Mouse (Mus musculus) forebrain, embryonic 10.5 days (tissue): ENCODE results near the gene Gapdhs. TPM values are rescaled to one million over a fixed set of nuclear protein-coding genes. Genes with fewer than 3 reads are reported as not detected.
"Not testable (repeated sequence)": the region's sequence is repeated elsewhere in the genome, so short reads cannot be mapped to it uniquely, and the experiment has no call there.

Source experiments
- DNase-seq: peaks from one replicate; pipeline ENCODE4 v3.0.0-alpha.2; 2017; ENCODE audit warnings: low spot score; ENCODE audit errors: extremely low spot score
- H3K27ac ChIP-seq: fragments of 300-500 bp; sonication (generic); 2 replicates; pipeline ENCODE4 v1.5.1; 2016; ENCODE audit warnings: mild to moderate bottlenecking
- H3K27me3 ChIP-seq: fragments of 300-500 bp; sonication (generic); 2 replicates; pipeline ENCODE4 v1.6.1; 2016; ENCODE audit warnings: mild to moderate bottlenecking; ENCODE audit not compliant: poor library complexity, severe bottlenecking
- H3K36me3 ChIP-seq: fragments of 300-500 bp; sonication (generic); replicated peaks from 2 replicates; pipeline ENCODE4 v1.6.1; 2016; ENCODE audit warnings: mild to moderate bottlenecking, moderate library complexity
- H3K4me1 ChIP-seq: fragments of 300-500 bp; sonication (generic); 2 replicates; pipeline ENCODE4 v1.6.1; 2016
- H3K4me3 ChIP-seq: fragments of 300-500 bp; sonication (generic); 2 replicates; pipeline ENCODE4 v1.5.1; 2016; ENCODE audit warnings: mild to moderate bottlenecking, moderate library complexity
- H3K9me3 ChIP-seq: fragments of 300-500 bp; sonication (generic); 2 replicates; pipeline ENCODE4 v1.6.1; 2016; ENCODE audit warnings: mild to moderate bottlenecking, moderate library complexity
- WGBS: fragments of 180-500 bp; shearing (Covaris S2); methylation state at CpG from one replicate; pipeline ENCODE4 v1.1.7; 2016; 5-methylcytosine and 5-hydroxymethylcytosine counted together
- polyA plus RNA-seq: library from polyadenylated mRNA; unstranded; fragments of >200 nt; fragmentation: Nextera tagmentation; extraction: Ambion mirVana; gene quantifications from 2 replicates; pipeline ENCODE4 v1.2.1, GENCODE M21; 2016

Gene Gapdhs
- polyA plus RNA-seq, 1 experiment from 2014 or later, result 0.48 TPM

DNA sequence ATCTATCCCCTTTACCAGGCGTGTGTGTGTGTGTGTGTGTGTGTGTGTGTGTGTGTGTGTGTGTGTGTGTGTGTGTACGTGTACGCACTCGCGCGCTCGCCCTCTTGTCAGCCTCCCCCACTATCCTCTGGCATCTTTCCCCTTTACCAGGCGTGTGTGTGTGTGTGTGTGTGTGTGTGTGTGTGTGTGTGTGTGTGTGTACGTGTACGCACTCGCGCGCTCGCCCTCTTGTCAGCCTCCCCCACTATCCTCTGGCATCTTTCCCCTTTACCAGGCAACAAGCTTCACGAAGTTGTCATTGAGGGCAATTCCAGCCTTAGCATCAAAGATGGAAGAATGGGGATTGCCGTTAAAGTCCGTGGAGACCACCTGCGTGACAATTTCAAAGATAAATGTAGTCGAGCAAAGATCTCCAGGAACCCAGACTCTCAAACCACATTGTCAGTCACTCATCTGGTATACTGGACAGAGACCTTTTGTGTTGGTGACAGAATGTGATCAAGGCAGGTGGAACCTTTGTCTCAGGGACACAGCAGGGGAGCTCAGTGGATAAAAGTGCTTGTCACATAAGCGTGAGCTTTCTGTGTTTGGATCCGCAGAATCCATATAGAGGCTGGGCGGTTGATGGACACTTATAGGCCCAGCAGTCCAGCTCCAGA is 13.3 kb downstream of the Gapdhs start:
- Histone ChIP-seq H3K36me3 (peaks cover 64% of the 10 kb centered on the region), H3K27ac (peak overlapping the region; percentile 91), H3K4me1 (peaks cover 23% of the 10 kb centered on the region), H3K4me3 (peak overlapping the region; percentile 88)
- not testable (repeated sequence) for H3K27me3 ChIP-seq, DNase-seq, H3K9me3 ChIP-seq
- WGBS, result 30% methylated on average over 15 of the region's 22 CpGs

- peak; percentile 92 for DNase-seq
- no peaks in the 10 kb centered on the region for H3K9me3 ChIP-seq
- peak within 1 kb of the TSS; percentile 91 for H3K27ac ChIP-seq
- peaks cover 27% of the 10 kb centered on the region for H3K4me1 ChIP-seq
- WGBS, result under 1% methylated on average over 60 of the region's 60 CpGs
- peak within 1 kb of the TSS; percentile 88 for H3K4me3 ChIP-seq
- H3K36me3 ChIP-seq, result peaks cover 60% of the 10 kb centered on the region
- H3K27me3 ChIP-seq, result no peaks in the 10 kb centered on the region
Measured at GRCm38 (mm10) chr7:30729396-30730063, 14.0 kb downstream of the Gapdhs start, which contains the start of gene Tmem147. Gene Tmem147 (minus strand): TSS chr7:30729540.

- Histone ChIP-seq H3K36me3 (peaks cover 54% of the 10 kb centered on the region), H3K27me3 (no peaks in the 10 kb centered on the region), H3K4me3 (peak overlapping the region; percentile 88), H3K9me3 (no peaks in the 10 kb centered on the region), H3K4me1 (peaks cover 29% of the 10 kb centered on the region), H3K27ac (peak overlapping the region; percentile 91)
- DNase-seq, result no peak
- 9% methylated on average over 26 of the region's 26 CpGs for WGBS
Measured at GRCm38 (mm10) chr7:30728739-30729395, 14.6 kb downstream of the Gapdhs start.

GRCm38 (mm10) chr7:30728214-30728613 is 15.3 kb downstream of the Gapdhs start:
- Histone ChIP-seq H3K27ac (no peak overlapping the region), H3K27me3 (no peaks in the 10 kb centered on the region), H3K4me3 (peak overlapping the region; percentile 88), H3K9me3 (no peaks in the 10 kb centered on the region), H3K36me3 (peaks cover 47% of the 10 kb centered on the region), H3K4me1 (peaks cover 35% of the 10 kb centered on the region)
- 87% methylated on average over 6 of the region's 6 CpGs for WGBS
- no peak for DNase-seq

GRCm38 (mm10) chr7:30723274-30723953 is 20.1 kb downstream of the Gapdhs start:
- peaks cover 11% of the 10 kb centered on the region for H3K27me3 ChIP-seq
- no peak overlapping the region for H3K27ac ChIP-seq
- DNase-seq, result no peak
- 76% methylated on average over 6 of the region's 6 CpGs for WGBS
- peaks cover 23% of the 10 kb centered on the region for H3K4me1 ChIP-seq
- peaks cover 30% of the 10 kb centered on the region for H3K36me3 ChIP-seq
- H3K4me3 ChIP-seq, result no peak overlapping the region
- H3K9me3 ChIP-seq, result no peaks in the 10 kb centered on the region

- Histone ChIP-seq H3K9me3 (no peaks in the 10 kb centered on the region), H3K4me3 (no peak overlapping the region), H3K4me1 (peaks cover 30% of the 10 kb centered on the region), H3K27me3 (peaks cover 32% of the 10 kb centered on the region), H3K36me3 (peaks cover 12% of the 10 kb centered on the region), H3K27ac (no peak overlapping the region)
- 88% methylated on average over 7 of the region's 7 CpGs for WGBS
- DNase-seq, result no peak
Measured at GRCm38 (mm10) chr7:30721286-30721685, 22.2 kb downstream of the Gapdhs start.

DNA sequence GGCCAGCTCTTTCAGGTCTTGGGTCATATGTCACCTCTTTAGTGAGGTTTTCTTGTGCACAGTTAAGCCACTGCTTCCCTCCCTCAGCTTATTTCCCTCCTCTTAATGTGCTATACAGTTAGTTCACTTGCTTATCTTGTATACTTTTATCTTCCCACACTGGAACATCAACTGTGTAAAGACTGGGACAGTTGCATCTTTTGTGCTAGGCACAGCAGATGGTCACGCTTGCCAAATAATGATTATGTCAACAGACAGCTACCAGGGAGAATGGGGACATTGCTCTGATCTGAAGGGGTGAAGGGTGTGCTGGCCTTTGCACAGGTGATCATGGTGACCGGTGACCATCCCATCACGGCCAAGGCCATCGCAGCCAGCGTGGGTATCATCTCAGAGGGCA is 23.8 kb downstream of the Gapdhs start:
- peaks cover 48% of the 10 kb centered on the region for H3K27me3 ChIP-seq
- no peaks in the 10 kb centered on the region for H3K36me3 ChIP-seq
- no peaks in the 10 kb centered on the region for H3K9me3 ChIP-seq
- H3K4me1 ChIP-seq, result peaks cover 27% of the 10 kb centered on the region
- H3K27ac ChIP-seq, result no peak overlapping the region
- H3K4me3 ChIP-seq, result no peak overlapping the region
- 98% methylated on average over 5 of the region's 5 CpGs for WGBS
- DNase-seq, result no peak

DNA sequence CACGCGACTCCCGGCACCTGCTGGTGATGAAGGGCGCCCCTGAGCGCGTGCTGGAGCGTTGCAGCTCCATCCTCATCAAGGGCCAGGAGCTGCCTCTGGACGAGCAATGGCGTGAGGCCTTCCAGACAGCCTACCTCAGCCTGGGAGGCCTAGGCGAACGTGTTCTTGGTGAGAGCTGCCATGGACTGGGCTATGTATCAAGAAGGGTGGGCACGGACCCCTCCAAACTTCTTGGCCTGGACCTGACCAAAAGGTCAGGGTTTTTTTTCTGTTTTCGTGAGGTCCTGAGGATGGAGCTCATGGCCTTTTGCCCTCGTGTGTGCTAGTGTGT is 25.8 kb downstream of the Gapdhs start:
- Histone ChIP-seq H3K36me3 (no peaks in the 10 kb centered on the region), H3K27ac (peak overlapping the region; percentile 62; the same call in 1 of the 2 replicates), H3K27me3 (peaks cover 49% of the 10 kb centered on the region), H3K9me3 (no peaks in the 10 kb centered on the region), H3K4me3 (peak overlapping the region; percentile 54), H3K4me1 (peaks cover 14% of the 10 kb centered on the region)
- no peak for DNase-seq
- WGBS, result 9% methylated on average over 14 of the region's 14 CpGs

GRCm38 (mm10) chr7:30717006-30717715 is 26.3 kb downstream of the Gapdhs start:
- peaks cover 49% of the 10 kb centered on the region for H3K27me3 ChIP-seq
- H3K27ac ChIP-seq, result peak overlapping the region; percentile 62; the same call in 1 of the 2 replicates
- peak; percentile 89 for DNase-seq
- 1% methylated on average over 43 of the region's 43 CpGs for WGBS
- no peaks in the 10 kb centered on the region for H3K36me3 ChIP-seq
- H3K4me3 ChIP-seq, result peak overlapping the region; percentile 54
- peaks cover 14% of the 10 kb centered on the region for H3K4me1 ChIP-seq
- no peaks in the 10 kb centered on the region for H3K9me3 ChIP-seq

DNA sequence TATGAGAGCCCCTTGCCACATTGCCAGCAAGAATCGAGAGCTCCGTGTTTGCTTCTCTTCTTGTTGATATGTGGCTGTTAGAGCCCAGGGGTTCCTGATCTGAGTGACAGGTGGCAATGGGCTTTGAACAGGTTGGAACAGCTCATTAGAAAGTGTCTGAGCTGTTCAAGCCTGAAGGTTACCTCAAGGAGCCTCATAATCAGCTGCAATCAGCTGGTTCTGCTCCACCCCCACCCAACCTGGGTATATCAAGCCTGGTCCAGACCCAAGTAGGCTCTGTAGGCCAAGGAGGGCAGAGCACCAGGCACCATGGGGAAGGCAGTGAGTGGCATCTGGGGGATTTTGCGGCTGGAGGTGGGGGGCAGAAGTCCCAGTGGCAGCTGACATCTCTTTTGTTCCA is 31.5 kb downstream of the Gapdhs start, which contains the start of gene Atp4a:
TSS of gene Atp4a (plus strand) at position 268 of the 400 bp plus-strand sequence.
- WGBS, result 86% methylated on average over 3 of the region's 3 CpGs
- no peak within 1 kb of the TSS for H3K4me3 ChIP-seq

GRCm38 (mm10) chr7:30707441-30707840 is 36.0 kb downstream of the Gapdhs start:
- no peaks in the 10 kb centered on the region for H3K4me1 ChIP-seq
- no peaks in the 10 kb centered on the region for H3K27me3 ChIP-seq
- 88% methylated on average over 1 of the region's 1 CpGs for whole genome bisulfite sequencing
- H3K36me3 ChIP-seq, result no peaks in the 10 kb centered on the region
- no peak overlapping the region for H3K27ac ChIP-seq
- DNase-seq, result no peak
- H3K4me3 ChIP-seq, result no peak overlapping the region
- H3K9me3 ChIP-seq, result no peaks in the 10 kb centered on the region

More for the DNA sequence above, 31.5 kb downstream of the Gapdhs start, which contains the start of gene Atp4a:
- Histone ChIP-seq H3K4me1 (peaks cover 3% of the 10 kb centered on the region), H3K27ac (no peak within 1 kb of the TSS), H3K36me3 (no peaks in the 10 kb centered on the region), H3K9me3 (no peaks in the 10 kb centered on the region), H3K27me3 (peaks cover 23% of the 10 kb centered on the region)
- no peak for DNase-seq
